ENCODE assay signal across 21 mouse cellular contexts in the genomic region with DNA sequence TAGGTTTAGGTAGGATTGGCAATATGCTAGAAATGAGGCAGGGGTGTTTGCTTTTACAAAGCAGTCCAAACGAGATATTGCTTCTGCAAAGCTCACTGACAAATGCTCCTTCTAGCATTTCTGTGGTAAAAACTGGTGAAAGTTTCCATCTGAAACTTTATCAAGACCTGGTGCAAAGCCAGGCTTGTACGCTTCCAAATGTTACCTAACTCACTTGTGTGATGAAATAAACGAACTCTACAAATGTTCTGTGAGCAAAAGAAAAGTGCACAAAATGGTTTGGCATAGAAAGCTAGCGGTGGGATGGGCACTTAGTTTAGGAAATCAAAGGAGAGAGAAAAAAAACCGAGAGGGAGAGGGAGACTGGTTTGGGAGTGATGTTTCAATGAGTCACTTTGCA.
DNase-seq lines count a peak whose midpoint lies in the region; ATAC-seq and TF ChIP-seq lines count a peak whose summit lies in the region.
"Had no signal": no experiment of that assay in that cellular context is flagged by ENCODE, and none has a peak within 500 bp of the region (broad histone marks: within the 10 kb centered on the region; RNA-seq: fewer than 3 reads in every experiment).

No protein-coding gene starts in this region.

- no peak overlapping the region for H3K9ac ChIP-seq in lung, embryonic 14.5 days
- H3K9ac ChIP-seq in kidney, embryonic 15.5 days, result no peak overlapping the region
- H3K9ac ChIP-seq: heart, embryonic 13.5 days; hindbrain, embryonic 14.5 days; intestine, embryonic 15.5 days had no signal

- intact Hi-C loops in heart, postnatal 10 days (cut with DNase I), result no loop called here

- no peaks in the 10 kb centered on the region for H3K27me3 ChIP-seq in lung, embryonic 14.5 days (ENCODE audit: insufficient read depth, low read length)
- H3K27me3 ChIP-seq in kidney, embryonic 15.5 days, result no peaks in the 10 kb centered on the region
- H3K27me3 ChIP-seq: heart, embryonic 13.5 days; intestine, embryonic 15.5 days had no signal

- ATAC-seq in lung, embryonic 14.5 days (ENCODE audit: insufficient read depth), result no peak
- no peak for ATAC-seq in kidney, embryonic 15.5 days (replicated peaks; ENCODE audit: low FRiP score)
- ATAC-seq: CD4-positive, CD25-positive, alpha-beta regulatory T cell, adult 4 months; forebrain, embryonic 14.5 days; intestine, embryonic 15.5 days had no signal

- no peak overlapping the region for H3K4me3 ChIP-seq in lung, embryonic 14.5 days (ENCODE audit: low read depth, low read length)
- H3K4me3 ChIP-seq in kidney, embryonic 15.5 days (replicated peaks), result no peak overlapping the region
- H3K4me3 ChIP-seq: embryonic facial prominence, embryonic 10.5 days; forebrain, embryonic 10.5 days; heart, embryonic 13.5 days; hindbrain, embryonic 10.5 days; intestine, embryonic 15.5 days had no signal

- H3K9me3 ChIP-seq in lung, embryonic 14.5 days (ENCODE audit: low read depth, low read length), result no peaks in the 10 kb centered on the region
- H3K9me3 ChIP-seq in kidney, embryonic 15.5 days (replicated peaks), result no peaks in the 10 kb centered on the region
- H3K9me3 ChIP-seq: embryonic facial prominence, embryonic 10.5 days; forebrain, embryonic 10.5 days; heart, embryonic 13.5 days; hindbrain, embryonic 10.5 days; intestine, embryonic 15.5 days had no signal

- DNase-seq in adrenal gland, adult 2 months, result peak; percentile 26
- no peak for DNase-seq in adrenal gland, adult 18-20 months (ENCODE audit: low spot score in 2 of 2)
- DNase-seq in heart, adult 11 months, result peak; percentile 90
- DNase-seq in heart, postnatal 10 days, result no peak
- peak; percentile 9 for DNase-seq in lung, embryonic 14.5 days
- DNase-seq in lung, adult 18-20 months, result no peak
- peak; percentile 89 for DNase-seq in NIH3T3 (ENCODE audit: low read depth)
- DNase-seq: adrenal gland, adult 8-10 months; B cell, adult 2 months; cerebellum, adult 2 months; cerebellum, postnatal 10 days had no signal

- H3K4me2 ChIP-seq in lung, embryonic 14.5 days, result no peak overlapping the region
- H3K4me2 ChIP-seq in kidney, embryonic 15.5 days, result no peak overlapping the region
- H3K4me2 ChIP-seq: heart, embryonic 13.5 days; hindbrain, embryonic 14.5 days; intestine, embryonic 15.5 days had no signal

- WGBS in lung, embryonic 14.5 days, result 72% methylated on average over 5 of the region's 5 CpGs
- 78% methylated on average over 5 of the region's 5 CpGs for WGBS in kidney, embryonic 15.5 days

- no peaks in the 10 kb centered on the region for H3K36me3 ChIP-seq in lung, embryonic 14.5 days (ENCODE audit: insufficient read depth)
- 0 out of 2 replicates have a peak, but pooled peaks cover 3% of the 10 kb centered on the region for H3K36me3 ChIP-seq in kidney, embryonic 15.5 days
- H3K36me3 ChIP-seq: embryonic facial prominence, embryonic 10.5 days; forebrain, embryonic 10.5 days; G1E; hindbrain, embryonic 10.5 days; intestine, embryonic 15.5 days had no signal

- H3K27ac ChIP-seq in lung, embryonic 14.5 days (ENCODE audit: low read depth), result no peak overlapping the region
- H3K27ac ChIP-seq in kidney, embryonic 15.5 days, result no peak overlapping the region
- H3K27ac ChIP-seq: embryonic facial prominence, embryonic 10.5 days; forebrain, embryonic 10.5 days; heart, embryonic 13.5 days; hindbrain, embryonic 10.5 days; hindbrain, embryonic 14.5 days; intestine, embryonic 15.5 days had no signal

- no peak for TF ChIP-seq CTCF in lung, embryonic 14.5 days (IDR thresholded peaks at IDR 0.05; ENCODE audit: low read depth)

- H3K4me1 ChIP-seq in lung, embryonic 14.5 days (ENCODE audit: insufficient read depth), result no peaks in the 10 kb centered on the region
- no peaks in the 10 kb centered on the region for H3K4me1 ChIP-seq in kidney, embryonic 15.5 days
- H3K4me1 ChIP-seq: embryonic facial prominence, embryonic 10.5 days; heart, embryonic 13.5 days; hindbrain, embryonic 10.5 days; intestine, embryonic 15.5 days had no signal

Comparison
In these comparisons a context has a peak if more than half of its experiments do, and no peak if none do; other contexts are left out.
1. DNase-seq: peak in adrenal gland, adult 2 months (single experiment), heart, adult 11 months (single experiment), lung, embryonic 14.5 days (single experiment) and NIH3T3 (single experiment); none in adrenal gland, adult 18-20 months (0 of 2), heart, postnatal 10 days (0 of 2) and lung, adult 18-20 months (0 of 2).